Mouse (Mus musculus) liver, embryonic 14.5 days (tissue): ENCODE data around the gene Hydin.

Experiments
- CTCF ChIP-seq: IDR thresholded peaks from 2 replicates; pipeline ENCODE4 v1.5.1; 2016; ENCODE audit warnings: antibody characterized with exemption, low read depth, control low read depth
- EP300 ChIP-seq: IDR thresholded peaks from 2 replicates; pipeline ENCODE4 v1.6.1; 2016; ENCODE audit warnings: antibody characterized with exemption, low read depth

DNA sequence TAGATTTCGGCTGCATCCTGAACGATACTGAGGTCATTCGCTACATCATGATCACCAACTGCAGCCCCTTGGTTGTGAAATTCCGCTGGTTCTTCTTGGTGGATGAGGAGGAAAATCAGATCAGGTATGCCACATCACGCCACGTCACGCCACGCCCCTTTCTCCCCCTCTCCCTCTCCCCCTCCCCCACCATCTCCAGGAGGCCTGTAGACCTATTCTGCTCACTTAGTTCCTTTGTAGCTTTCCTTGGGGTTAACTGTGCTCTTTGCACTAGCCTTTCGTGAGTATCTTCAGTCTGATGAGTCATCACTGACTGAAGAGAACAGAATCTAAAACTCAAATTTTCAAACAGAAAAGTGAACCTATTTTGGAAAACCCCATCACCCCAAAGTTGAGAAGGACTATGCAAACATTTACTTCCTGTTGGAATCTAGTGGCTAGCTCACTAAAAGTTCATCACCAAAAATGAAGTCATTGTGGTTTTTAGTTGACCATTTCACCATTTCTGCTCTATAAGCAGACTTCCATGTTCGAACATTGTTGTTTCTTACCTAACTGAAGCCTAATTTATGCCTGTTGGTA, 195.9 kb downstream of the Hydin start:
- no peak for TF ChIP-seq EP300
- TF ChIP-seq CTCF = no peak
